Mouse (Mus musculus) testis, adult 10 weeks (tissue): ENCODE measurements around the gene Arhgef7. TPM values are rescaled to one million over a fixed set of nuclear protein-coding genes. Genes with fewer than 3 reads are reported as not detected.

ENCODE experiments used
- polyA plus RNA-seq: library from polyadenylated mRNA; stranded (reverse); fragments of 350-450 nt; fragmentation: Illumina TruSeq; extraction: RNeasy Lipid Tissue Mini Kit (QIAGEN cat#74804); gene quantifications from one replicate; pipeline ENCODE4 v1.2.3, GENCODE M21; 2014; ENCODE audit warnings: low read depth, low replicate concordance

Gene Arhgef7
- 13.7 TPM for polyA plus RNA-seq

GRCm38 (mm10) chr8:11727651-11728481 lies at the start of gene Arhgef7:
Gene Arhgef7, plus strand, starts transcription at chr8:11727721.

GRCm38 (mm10) chr8:11701033-11701362 lies 26.5 kb upstream of the Arhgef7 start, which contains the start of gene 1700016D06Rik:
Gene 1700016D06Rik, minus strand, starts transcription at chr8:11701063.

GRCm38 (mm10) chr8:11840174-11840573 lies 112.7 kb downstream of the Arhgef7 start, which contains the start of gene Tex29:
Gene Tex29, plus strand, starts transcription at chr8:11840474.

Other genes with a start within 250 kb of the Arhgef7 start
- gene Rab20, start 249.0 kb upstream of the Arhgef7 start, polyA plus RNA-seq = 1.6 TPM
- gene Naxd, start 230.2 kb upstream of the Arhgef7 start, polyA plus RNA-seq = 8.4 TPM
- 3.9 TPM for gene Cars2, start 176.9 kb upstream of the Arhgef7 start, polyA plus RNA-seq
- gene Ing1, start 172.2 kb upstream of the Arhgef7 start, polyA plus RNA-seq = 32.9 TPM
- gene Ankrd10, start 92.0 kb upstream of the Arhgef7 start, polyA plus RNA-seq = 31.3 TPM
- 170 TPM for gene 1700016D06Rik, start 26.7 kb upstream of the Arhgef7 start, polyA plus RNA-seq
- gene Tex29, start 112.8 kb downstream of the Arhgef7 start, polyA plus RNA-seq = 564 TPM